Mouse (Mus musculus): Measurements from ENCODE around the gene Gm20605.

Gm20605 gene

GRCm38 (mm10) chr5:137653366-137653765 is 24.4 kb downstream of the Gm20605 start:
- DNase-seq, result no peak

GRCm38 (mm10) chr5:137654746-137655145 is 25.8 kb downstream of the Gm20605 start:
- DNase-seq, result no peak

- peak; percentile 76 to 82 for DNase-seq
Observed at GRCm38 (mm10) chr5:137656977-137657376, 28.0 kb downstream of the Gm20605 start.

GRCm38 (mm10) chr5:137660064-137660688 is 31.2 kb downstream of the Gm20605 start:
- DNase-seq, result no peak

GRCm38 (mm10) chr5:137663057-137663456 is 34.1 kb downstream of the Gm20605 start:
- DNase-seq, result no peak

- DNase-seq, result no peak
Observed at GRCm38 (mm10) chr5:137668971-137669370, 40.0 kb downstream of the Gm20605 start.

- no peak for DNase-seq
Observed at GRCm38 (mm10) chr5:137670240-137670639, 41.3 kb downstream of the Gm20605 start.

- DNase-seq, result no peak
Observed at GRCm38 (mm10) chr5:137671443-137672240, 42.7 kb downstream of the Gm20605 start.

GRCm38 (mm10) chr5:137672361-137672760 is 43.4 kb downstream of the Gm20605 start:
- DNase-seq, result no peak

GRCm38 (mm10) chr5:137673015-137673414 is 44.0 kb downstream of the Gm20605 start:
- no peak for DNase-seq

- DNase-seq, result no peak
Observed at GRCm38 (mm10) chr5:137674786-137675185, 45.8 kb downstream of the Gm20605 start.

GRCm38 (mm10) chr5:137677859-137678258 is 48.9 kb downstream of the Gm20605 start:
- DNase-seq, result no peak

GRCm38 (mm10) chr5:137678736-137679135 is 49.8 kb downstream of the Gm20605 start:
- no peak for DNase-seq

- DNase-seq, result no peak
Observed at GRCm38 (mm10) chr5:137679726-137680125, 50.8 kb downstream of the Gm20605 start.

GRCm38 (mm10) chr5:137682526-137682925 is 53.6 kb downstream of the Gm20605 start:
- no peak for DNase-seq

- DNase-seq, result no peak
Observed at GRCm38 (mm10) chr5:137683388-137684293, 54.7 kb downstream of the Gm20605 start.

GRCm38 (mm10) chr5:137684294-137685123 is 55.5 kb downstream of the Gm20605 start, which contains the start of gene Agfg2:
TSS of gene Agfg2 (minus strand) at chr5:137684726.
- peak; percentile 95 to 99 for DNase-seq

- no peak for DNase-seq
Observed at GRCm38 (mm10) chr5:137685653-137686052, 56.7 kb downstream of the Gm20605 start.

GRCm38 (mm10) chr5:137686127-137686790 is 57.3 kb downstream of the Gm20605 start:
- DNase-seq, result no peak

GRCm38 (mm10) chr5:137689974-137690373 is 61.0 kb downstream of the Gm20605 start:
- DNase-seq, result no peak

GRCm38 (mm10) chr5:137690531-137690930 is 61.6 kb downstream of the Gm20605 start:
- DNase-seq, result no peak

- DNase-seq, result no peak
Observed at GRCm38 (mm10) chr5:137691881-137692280, 62.9 kb downstream of the Gm20605 start.

All from cerebellum, postnatal 25 days (tissue).